Mouse (Mus musculus) layer of hippocampus, postnatal 25 days (tissue): ENCODE measurements around the gene Thap4. TPM values are rescaled to one million over a fixed set of nuclear protein-coding genes. Genes with fewer than 3 reads are reported as not detected.
A peak's percentile ranks its signal among the peaks of the same experiment; 100 is the strongest.

Source experiments
- DNase-seq, 2 experiments: peaks; one replicate each; pipeline ENCODE4 v3.0.0; 2022; ENCODE audit warnings: mixed read lengths in 2 of 2, low spot score in 1 of 2; ENCODE audit errors: extremely low spot score in 1 of 2
- total RNA-seq, 2 experiments: library from RNA; stranded (reverse); gene quantifications; 2 replicates each; pipeline ENCODE4 v1.2.3; 2021

Thap4 gene
- total RNA-seq, 2 experiments from 2014 or later, result 31.8 to 34.5 TPM

DNA sequence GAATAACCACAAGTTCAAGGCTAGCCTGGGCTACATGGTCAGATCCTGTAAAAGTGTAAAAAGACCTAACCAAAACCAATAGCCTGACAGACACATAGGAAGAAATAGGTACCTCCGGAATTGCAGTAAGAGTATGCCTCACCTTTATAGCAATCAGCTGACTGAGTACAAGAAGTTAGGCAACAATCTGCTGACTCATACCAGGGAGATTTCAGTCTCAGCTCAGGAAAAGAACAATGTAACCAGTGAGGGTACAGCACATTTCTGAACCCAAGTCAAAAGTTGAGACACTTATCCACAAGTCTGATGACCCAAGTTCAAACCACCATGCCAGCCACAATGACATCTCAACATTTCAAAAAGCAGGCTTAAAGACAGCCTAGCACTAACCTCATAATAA, 6.1 kb downstream of the Thap4 start:
- no peak for DNase-seq

GRCm38 (mm10) chr1:93746179-93746578, 8.5 kb downstream of the Thap4 start:
- no peak for DNase-seq

DNA sequence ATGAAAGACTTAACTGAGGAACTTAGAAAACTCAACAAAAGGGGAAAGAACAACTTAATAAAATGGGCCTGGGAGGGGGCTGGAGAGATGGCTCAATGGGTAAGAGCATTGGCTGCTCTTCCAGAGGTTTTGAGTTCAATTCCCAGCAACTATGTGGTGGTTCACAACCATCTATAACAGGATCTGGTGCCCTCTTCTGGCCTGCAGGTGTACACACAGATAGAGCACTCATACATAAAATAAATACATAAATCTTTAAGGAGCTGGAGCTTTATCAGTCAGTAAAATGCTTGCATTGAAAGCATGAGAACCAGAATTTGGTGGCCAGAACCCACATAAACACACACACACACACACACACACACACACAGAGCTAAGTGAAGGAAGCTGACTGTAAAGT, 11.8 kb downstream of the Thap4 start:
- no peak for DNase-seq

DNA sequence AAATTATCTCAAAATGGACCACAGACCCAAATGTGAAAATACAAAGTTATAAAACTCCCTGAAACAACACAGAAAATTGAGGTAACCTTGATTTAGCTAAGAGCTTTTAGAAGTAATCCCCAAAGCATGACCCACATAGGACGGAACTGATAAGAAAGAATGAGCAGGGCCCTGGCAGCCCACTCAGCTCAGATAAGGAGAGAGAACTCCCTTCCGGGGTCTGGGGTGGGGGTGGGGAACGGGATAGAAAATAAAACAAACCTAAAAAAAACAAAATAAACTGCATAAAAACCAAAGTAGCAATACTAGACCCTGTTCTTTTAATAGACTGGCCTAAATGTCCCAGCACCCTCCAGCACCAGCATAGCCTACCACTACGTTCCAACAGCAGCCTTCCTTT, 12.7 kb downstream of the Thap4 start:
- no peak for DNase-seq

DNA sequence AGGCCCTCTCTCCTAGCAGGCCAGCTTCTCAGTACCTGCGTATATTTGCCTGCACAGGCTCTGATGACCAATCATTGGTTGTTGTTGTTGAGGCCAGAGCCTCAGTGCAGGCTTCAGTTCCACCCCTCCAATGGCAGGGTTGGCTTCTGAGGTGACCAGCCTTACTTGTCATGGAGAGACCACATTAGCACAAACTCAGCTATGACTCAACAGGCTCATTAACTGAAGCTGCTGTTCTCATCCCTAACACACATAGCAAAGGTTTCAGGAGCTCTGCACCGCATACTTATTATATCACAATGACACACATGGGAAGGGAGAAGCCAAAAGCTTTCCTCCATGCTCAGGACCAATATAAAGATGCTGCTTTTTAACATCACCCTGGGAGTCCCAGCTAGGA, 14.0 kb downstream of the Thap4 start:
- no peak for DNase-seq

GRCm38 (mm10) chr1:93737711-93738110, 17.0 kb downstream of the Thap4 start:
- DNase-seq, result no peak

GRCm38 (mm10) chr1:93735859-93736258, 18.8 kb downstream of the Thap4 start:
- no peak for DNase-seq

- DNase-seq, result no peak
Measured at GRCm38 (mm10) chr1:93731880-93732281, 22.8 kb downstream of the Thap4 start.

DNA sequence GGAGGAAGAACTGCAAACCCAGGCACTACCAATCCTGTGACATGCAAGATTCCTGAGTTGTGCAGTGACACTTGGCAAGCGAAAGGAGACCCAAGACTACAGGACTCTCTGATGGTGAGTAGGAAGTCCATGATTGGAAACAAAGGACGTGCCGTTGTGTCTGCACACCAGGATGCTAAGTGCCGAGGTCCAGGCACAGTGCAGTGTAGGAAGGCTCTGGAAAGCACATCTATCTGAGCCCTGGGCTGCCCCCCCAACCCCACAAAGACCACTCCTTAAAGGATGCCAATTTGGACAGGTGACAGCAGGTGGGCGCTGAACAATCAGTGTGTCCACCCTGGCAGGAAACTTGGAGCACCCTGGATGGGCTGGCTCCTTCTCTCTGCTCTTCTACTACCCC, 23.6 kb downstream of the Thap4 start:
- no peak for DNase-seq

GRCm38 (mm10) chr1:93726974-93727373, 27.7 kb downstream of the Thap4 start:
- peak in 1 of 2 experiments; percentile 57 for DNase-seq

DNA sequence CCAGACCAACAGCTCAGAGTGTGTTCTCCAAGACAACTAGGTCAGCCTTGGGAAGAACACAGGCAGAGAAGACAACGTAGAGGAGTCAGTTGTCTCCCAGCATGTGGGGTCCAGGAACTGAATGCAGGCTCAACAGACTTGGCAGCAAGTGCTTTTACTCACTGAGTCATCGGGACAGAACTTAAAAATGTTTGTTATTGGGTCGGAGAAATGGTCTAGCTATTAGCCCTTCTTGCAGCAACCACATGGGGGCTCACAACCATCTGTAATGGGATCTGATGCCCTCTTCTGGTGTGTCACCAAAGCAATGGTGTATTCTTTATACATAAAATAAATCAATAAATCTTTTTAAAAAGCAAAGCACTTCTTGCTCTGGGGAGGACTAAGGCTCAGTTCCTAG, 28.5 kb downstream of the Thap4 start:
- DNase-seq, result no peak

GRCm38 (mm10) chr1:93725665-93726064, 29.0 kb downstream of the Thap4 start:
- DNase-seq, result no peak

- no peak for DNase-seq
Measured at GRCm38 (mm10) chr1:93724623-93725022, 30.0 kb downstream of the Thap4 start.

DNA sequence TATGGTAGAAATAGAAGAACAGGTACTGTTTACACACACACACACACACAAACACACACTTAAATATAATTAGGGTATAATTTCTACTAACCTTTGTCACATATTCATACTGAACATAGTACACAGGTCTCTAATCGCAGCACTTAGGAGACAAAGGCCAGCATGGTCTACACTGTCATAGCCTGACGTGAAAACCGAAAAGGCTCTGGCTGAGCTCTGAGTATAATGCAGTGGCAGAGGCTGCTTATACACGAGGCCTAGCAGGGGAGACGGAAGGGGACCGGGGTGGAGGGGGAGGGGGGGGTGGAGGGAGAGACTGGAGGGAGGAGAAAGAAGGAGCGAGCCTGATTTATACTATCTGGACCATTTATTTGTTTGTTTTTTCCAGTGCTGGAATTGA, 33.1 kb downstream of the Thap4 start:
- DNase-seq, result no peak

GRCm38 (mm10) chr1:93716166-93716565, 38.5 kb downstream of the Thap4 start:
- DNase-seq, result no peak

DNA sequence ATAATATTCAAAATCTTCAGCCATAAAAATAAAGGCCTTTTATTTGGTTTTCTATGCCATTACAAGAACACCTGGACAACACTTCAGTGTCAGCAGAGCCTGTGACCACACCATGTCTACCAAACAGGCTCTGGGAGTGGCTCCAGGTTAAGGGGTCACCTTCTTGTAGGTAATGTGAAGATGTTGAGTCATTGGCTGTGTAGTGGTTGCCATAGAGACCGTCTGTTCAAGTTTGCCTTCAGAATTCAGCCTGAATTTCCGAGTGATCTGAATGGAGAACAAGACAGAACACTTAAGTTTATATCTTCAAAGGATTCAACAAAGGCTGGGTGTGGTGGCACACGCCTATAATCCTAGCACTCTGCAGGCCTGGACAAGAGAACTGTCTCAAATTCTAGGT, 49.3 kb downstream of the Thap4 start:
- DNase-seq, result no peak

DNA sequence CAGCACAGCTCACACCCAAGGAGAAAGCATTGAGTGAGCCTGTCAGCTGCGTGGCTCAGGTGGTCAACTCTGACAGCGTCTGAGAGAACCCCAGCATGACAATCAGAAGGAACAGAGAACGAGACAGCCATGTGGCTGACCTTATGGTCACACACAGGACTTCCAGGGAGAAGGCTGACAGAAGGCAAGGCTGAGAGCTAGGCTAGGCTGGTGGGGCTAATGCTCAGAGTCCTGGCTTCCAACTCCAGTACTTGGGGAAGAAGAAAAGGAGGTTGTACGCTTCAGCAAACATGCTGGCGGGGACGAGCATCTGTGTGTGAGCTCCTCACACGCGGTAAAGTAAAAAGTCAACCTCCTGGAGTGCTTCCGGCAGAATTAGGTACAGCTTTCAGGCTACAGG, 50.3 kb downstream of the Thap4 start:
- DNase-seq, result no peak

- no peak for DNase-seq
Measured at GRCm38 (mm10) chr1:93703472-93704048, 51.1 kb downstream of the Thap4 start.

DNA sequence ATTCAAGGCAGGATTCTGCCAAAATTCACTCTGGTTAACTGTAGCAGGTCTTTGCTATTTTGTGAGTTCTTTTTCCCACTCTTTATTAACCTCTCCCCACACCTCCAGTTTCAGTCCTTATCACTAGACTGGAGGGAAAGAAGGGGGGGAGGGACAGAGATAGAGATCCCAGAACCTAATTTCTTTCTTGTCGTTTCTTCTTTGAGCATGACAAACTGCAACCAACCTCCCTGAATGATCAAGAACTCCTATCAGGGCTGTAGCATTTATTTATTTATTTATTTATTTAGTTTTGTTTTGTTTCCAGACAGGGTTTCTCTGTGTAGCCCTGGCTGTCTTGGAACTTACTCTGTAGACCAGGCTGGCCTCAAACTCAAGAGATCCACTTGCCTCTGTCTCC, 52.6 kb downstream of the Thap4 start:
- DNase-seq, result no peak

- no peak for DNase-seq
Measured at GRCm38 (mm10) chr1:93699159-93699558, 55.5 kb downstream of the Thap4 start.

GRCm38 (mm10) chr1:93697317-93697716, 57.3 kb downstream of the Thap4 start:
- DNase-seq, result no peak

GRCm38 (mm10) chr1:93694966-93695365, 59.7 kb downstream of the Thap4 start:
- no peak for DNase-seq

DNA sequence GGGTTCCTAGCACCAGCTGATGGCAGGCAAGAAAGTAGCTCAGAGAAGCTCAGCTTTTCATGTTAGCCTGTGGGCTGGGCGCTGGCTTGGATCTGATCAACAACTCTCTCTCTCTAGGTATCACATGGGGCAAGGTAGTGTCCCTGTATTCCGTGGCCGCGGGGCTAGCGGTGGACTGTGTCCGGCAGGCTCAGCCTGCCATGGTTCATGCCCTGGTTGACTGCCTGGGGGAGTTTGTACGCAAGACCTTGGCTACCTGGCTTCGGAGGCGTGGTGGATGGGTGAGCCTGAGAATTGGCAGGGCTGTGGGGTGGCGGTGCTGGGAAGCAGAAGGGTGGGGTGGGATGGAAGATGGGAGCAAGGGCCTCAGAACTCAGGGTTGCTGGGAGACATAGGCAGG, 60.7 kb downstream of the Thap4 start:
- no peak for DNase-seq
